Mouse (Mus musculus) splenic B cell, adult 2 months (primary cell): Measurements from ENCODE around the gene Ttc9b.

Source experiments
- DNase-seq: peaks from one replicate; pipeline ENCODE4 v3.0.0-alpha.2; 2011; ENCODE audit warnings: low read depth, low spot score
- H3K27me3 ChIP-seq: 2 replicates; pipeline ENCODE4 v1.6.1; 2012; ENCODE audit warnings: mild to moderate bottlenecking, low read length, moderate library complexity, mixed read lengths; ENCODE audit not compliant: control insufficient read depth, poor library complexity, insufficient read depth, severe bottlenecking
- H3K36me3 ChIP-seq: 2 replicates; pipeline ENCODE4 v1.6.1; 2012; ENCODE audit warnings: mild to moderate bottlenecking, low read length, moderate library complexity, mixed read lengths; ENCODE audit not compliant: control insufficient read depth, poor library complexity, insufficient read depth, severe bottlenecking

Gene Ttc9b

DNA sequence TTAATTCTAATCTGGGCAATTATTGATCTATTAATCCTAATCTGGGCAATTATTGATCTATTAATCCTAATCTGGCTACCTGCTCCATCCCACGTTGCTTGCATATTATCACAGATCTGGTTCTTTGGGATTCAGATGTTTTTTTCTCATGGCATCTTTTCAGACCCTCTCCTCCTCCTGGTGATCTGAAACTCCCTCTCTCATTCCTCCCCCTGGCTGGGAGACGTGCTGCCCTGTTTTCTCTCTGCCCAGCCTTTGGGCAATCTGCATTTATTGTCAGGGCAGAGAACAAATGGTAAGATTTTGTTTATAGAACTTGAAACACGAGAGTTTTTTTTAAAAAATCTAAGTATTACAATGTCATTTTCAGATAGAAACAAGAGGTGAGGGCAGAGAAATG, 34.1 kb downstream of the Ttc9b start:
- Histone ChIP-seq H3K27me3 (no peaks in the 10 kb centered on the region), H3K36me3 (no peaks in the 10 kb centered on the region)
- DNase-seq: no peak

DNA sequence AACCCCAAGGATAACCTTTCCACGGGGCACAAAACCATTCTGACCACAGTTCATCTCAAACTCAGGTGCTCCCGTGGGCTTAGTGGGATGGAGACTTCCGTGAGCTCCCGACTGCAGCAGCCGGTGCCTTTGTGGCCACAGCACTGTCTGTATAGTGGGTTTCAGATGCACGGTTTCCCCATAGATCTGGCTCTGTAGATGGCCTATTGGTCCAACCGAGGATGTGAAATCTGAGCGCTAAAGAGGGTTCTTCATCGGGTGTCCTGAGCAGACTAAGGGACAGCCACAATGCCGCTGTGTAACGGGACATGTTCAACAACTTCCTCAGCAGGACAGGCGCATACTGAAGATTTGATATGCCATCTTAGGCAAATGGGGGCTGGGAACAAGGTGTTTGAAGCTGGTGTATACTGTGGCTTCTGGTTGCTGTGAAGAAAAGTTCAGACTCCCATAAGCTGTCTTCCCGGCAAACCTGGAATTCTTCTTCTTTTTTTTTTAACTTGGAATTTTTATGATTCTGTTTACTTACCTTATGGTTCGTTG, 34.6 kb downstream of the Ttc9b start:
- Histone ChIP-seq H3K27me3 (no peaks in the 10 kb centered on the region), H3K36me3 (no peaks in the 10 kb centered on the region)
- DNase-seq: peak; percentile 18

DNA sequence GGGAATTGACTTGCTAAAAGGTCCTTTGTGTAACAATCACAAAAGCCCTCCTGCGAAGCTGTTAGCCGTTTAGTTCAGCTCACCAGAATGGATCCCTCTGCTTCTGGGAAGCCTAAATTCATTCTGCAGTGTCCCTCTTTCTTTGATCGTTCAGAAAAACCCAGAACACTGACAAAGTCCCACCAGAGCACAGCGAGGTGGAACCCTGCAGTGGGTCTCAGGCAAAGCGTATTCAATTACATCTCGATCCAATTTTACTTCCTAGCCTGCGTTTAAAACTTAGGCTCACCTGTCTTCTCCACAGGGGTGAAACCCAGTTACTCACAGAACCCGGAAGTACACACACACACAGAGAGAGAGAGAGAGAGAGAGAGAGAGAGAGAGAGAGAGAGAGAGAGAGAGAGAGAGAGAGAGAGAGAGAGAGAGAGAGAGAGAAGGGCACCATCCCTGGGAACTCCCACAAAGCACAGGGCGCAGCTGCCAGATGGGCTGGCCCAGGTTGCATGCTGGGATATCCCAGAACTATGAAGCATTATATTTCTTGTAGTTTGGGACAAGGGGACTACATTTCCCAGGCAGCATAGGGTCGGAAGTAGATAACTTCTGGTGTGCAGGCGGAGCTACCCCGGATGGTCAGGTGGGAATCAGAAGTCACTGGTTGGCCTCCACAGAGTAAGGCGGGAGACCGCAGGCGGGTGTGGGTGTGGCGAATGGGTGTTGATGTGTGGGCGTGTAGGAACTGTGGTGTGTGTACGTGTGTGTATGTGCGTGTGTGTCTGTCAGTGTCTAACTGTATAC, 35.3 kb downstream of the Ttc9b start, which contains the start of gene Zfp607b:
Zfp607b (plus strand) TSS at position 526 of the 798 bp plus-strand sequence.
- Histone ChIP-seq H3K27me3 (no peaks in the 10 kb centered on the region), H3K36me3 (no peaks in the 10 kb centered on the region)
- peak; percentile 97 for DNase-seq

DNA sequence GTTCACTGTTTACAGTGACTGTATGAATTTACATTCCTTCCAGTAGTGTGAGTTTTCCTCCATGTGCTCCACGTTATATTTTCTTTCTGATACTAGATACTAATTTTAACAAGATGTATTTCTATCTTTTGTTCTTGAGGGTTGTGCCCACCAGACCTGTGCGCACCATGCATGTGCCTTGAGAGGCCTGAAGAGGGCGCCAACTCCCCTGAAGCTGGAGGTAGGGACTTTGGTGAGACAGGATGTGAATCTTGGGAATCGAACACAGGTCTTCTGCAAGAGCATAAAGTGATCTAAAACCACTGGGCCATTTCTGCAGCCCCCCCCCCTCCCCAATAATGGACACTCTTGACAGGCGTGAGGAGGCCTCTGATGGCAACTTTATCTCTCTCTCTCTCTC, 37.4 kb downstream of the Ttc9b start:
- Histone ChIP-seq H3K27me3 (no peaks in the 10 kb centered on the region), H3K36me3 (no peaks in the 10 kb centered on the region)
- DNase-seq: peak; percentile 68

DNA sequence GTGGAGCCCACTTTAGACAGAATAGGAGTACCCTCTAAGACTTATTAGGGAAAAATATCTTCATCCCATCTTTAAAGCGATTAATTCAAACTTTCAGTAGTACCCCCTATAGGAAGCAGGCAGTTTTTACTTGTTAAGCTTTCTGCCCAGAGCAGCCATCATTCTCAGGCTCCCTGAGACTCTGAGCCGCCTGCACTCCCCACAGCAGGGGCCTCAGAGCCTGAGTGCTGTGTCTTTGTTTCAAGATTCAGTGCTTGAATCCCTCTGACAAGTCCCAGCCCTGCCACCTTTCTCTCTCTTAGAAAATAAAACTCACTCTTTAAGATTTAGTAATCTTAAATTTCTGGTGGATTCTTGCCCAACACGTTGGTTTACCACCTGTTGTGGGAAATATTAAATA, 43.0 kb downstream of the Ttc9b start:
- no peak for DNase-seq
- Histone ChIP-seq H3K27me3 (no peaks in the 10 kb centered on the region), H3K36me3 (no peaks in the 10 kb centered on the region)
